Mouse (Mus musculus) large intestine, adult 2 months (tissue): ENCODE data around the gene Abca6. TPM values are rescaled to one million over a fixed set of nuclear protein-coding genes. Genes with fewer than 3 reads are reported as not detected.

ENCODE experiments used
- DNase-seq: peaks from one replicate; pipeline ENCODE4 v3.0.0-alpha.2; 2012; ENCODE audit warnings: low read depth, low spot score
- WGBS: fragments of 180-500 bp; shearing (Covaris S2); methylation state at CpG from one replicate; pipeline ENCODE4 v1.1.7; 2018; 5-methylcytosine and 5-hydroxymethylcytosine counted together
- polyA plus RNA-seq: library from polyadenylated mRNA; depleted of rRNA; stranded (reverse); fragments of >200 nt; gene quantifications from 2 replicates; pipeline ENCODE4 v1.2.3, GENCODE M21; 2012; rRNA removed

Gene Abca6
- polyA plus RNA-seq: 0.09 and 0.11 TPM in 2 replicates

- no peak for DNase-seq
- 20% methylated on average over 8 of the region's 8 CpGs for WGBS
These were observed at the start of gene Abca6 for GRCm38 (mm10) chr11:110251534-110251933. Abca6 (minus strand) TSS chr11:110251776.

- WGBS: 72% methylated on average over 13 of the region's 13 CpGs
- no peak for DNase-seq
These were observed 46.4 kb upstream of the Abca6 start for GRCm38 (mm10) chr11:110297917-110298533.

GRCm38 (mm10) chr11:110290586-110290985, 39.0 kb upstream of the Abca6 start:
- 70% methylated on average over 2 of the region's 2 CpGs for WGBS
- no peak for DNase-seq

GRCm38 (mm10) chr11:110288423-110288822, 36.8 kb upstream of the Abca6 start:
- DNase-seq: no peak
- WGBS: 80% methylated on average over 3 of the region's 3 CpGs

GRCm38 (mm10) chr11:110287694-110288093, 36.1 kb upstream of the Abca6 start:
- 68% methylated on average over 9 of the region's 9 CpGs for WGBS
- no peak for DNase-seq

GRCm38 (mm10) chr11:110286331-110286730, 34.8 kb upstream of the Abca6 start:
- DNase-seq: no peak
- 84% methylated on average over 3 of the region's 3 CpGs for WGBS

- WGBS: 57% methylated on average over 10 of the region's 10 CpGs
- DNase-seq: no peak
These were observed 33.3 kb upstream of the Abca6 start for GRCm38 (mm10) chr11:110284849-110285248.

- DNase-seq: no peak
- WGBS: 78% methylated on average over 9 of the region's 9 CpGs
These were observed 32.7 kb upstream of the Abca6 start for GRCm38 (mm10) chr11:110284185-110284787.

GRCm38 (mm10) chr11:110274794-110275193, 23.2 kb upstream of the Abca6 start:
- no peak for DNase-seq
- 60% methylated on average over 3 of the region's 3 CpGs for WGBS

- peak; percentile 46 for DNase-seq
- 5% methylated on average over 5 of the region's 5 CpGs for WGBS
These were observed 20.2 kb upstream of the Abca6 start for GRCm38 (mm10) chr11:110271745-110272144.

GRCm38 (mm10) chr11:110268244-110268844, 16.8 kb upstream of the Abca6 start:
- 30% methylated on average over 8 of the region's 8 CpGs for WGBS
- peak; percentile 81 for DNase-seq

GRCm38 (mm10) chr11:110267232-110267631, 15.7 kb upstream of the Abca6 start:
- no peak for DNase-seq
- 95% methylated on average over 6 of the region's 6 CpGs for WGBS

GRCm38 (mm10) chr11:110266757-110267156, 15.2 kb upstream of the Abca6 start:
- no peak for DNase-seq
- WGBS: 62% methylated on average over 11 of the region's 11 CpGs

- DNase-seq: no peak
- WGBS: 53% methylated on average over 3 of the region's 3 CpGs
These were observed 10.3 kb upstream of the Abca6 start for GRCm38 (mm10) chr11:110261867-110262266.

- no peak for DNase-seq
- 70% methylated on average over 4 of the region's 4 CpGs for WGBS
These were observed 6.3 kb upstream of the Abca6 start for GRCm38 (mm10) chr11:110257911-110258310.

- 76% methylated on average over 4 of the region's 4 CpGs for WGBS
- DNase-seq: no peak
These were observed 5.5 kb upstream of the Abca6 start for GRCm38 (mm10) chr11:110257061-110257460.

GRCm38 (mm10) chr11:110252256-110252655, 680 bp upstream of the Abca6 start:
- WGBS: 66% methylated on average over 3 of the region's 3 CpGs

GRCm38 (mm10) chr11:110244730-110245129, 6.8 kb downstream of the Abca6 start:
- DNase-seq: no peak
- 38% methylated on average over 10 of the region's 10 CpGs for WGBS

More at GRCm38 (mm10) chr11:110252256-110252655, 680 bp upstream of the Abca6 start:
- DNase-seq: no peak

GRCm38 (mm10) chr11:110237466-110237865, 14.1 kb downstream of the Abca6 start:
- 59% methylated on average over 2 of the region's 2 CpGs for WGBS
- no peak for DNase-seq

GRCm38 (mm10) chr11:110232975-110233374, 18.6 kb downstream of the Abca6 start:
- no peak for DNase-seq

- DNase-seq: no peak
These were observed 34.5 kb downstream of the Abca6 start for GRCm38 (mm10) chr11:110217118-110217517.
